Mouse (Mus musculus): ENCODE data around the gene Slc44a4. TPM values are rescaled to one million over a fixed set of nuclear protein-coding genes. Genes with fewer than 3 reads are reported as not detected.
A peak's percentile ranks its signal among the peaks of the same experiment; 100 is the strongest.

Slc44a4 gene
- polyA plus RNA-seq, 1 experiment from 2014 or later, result 0.69 TPM

DNA sequence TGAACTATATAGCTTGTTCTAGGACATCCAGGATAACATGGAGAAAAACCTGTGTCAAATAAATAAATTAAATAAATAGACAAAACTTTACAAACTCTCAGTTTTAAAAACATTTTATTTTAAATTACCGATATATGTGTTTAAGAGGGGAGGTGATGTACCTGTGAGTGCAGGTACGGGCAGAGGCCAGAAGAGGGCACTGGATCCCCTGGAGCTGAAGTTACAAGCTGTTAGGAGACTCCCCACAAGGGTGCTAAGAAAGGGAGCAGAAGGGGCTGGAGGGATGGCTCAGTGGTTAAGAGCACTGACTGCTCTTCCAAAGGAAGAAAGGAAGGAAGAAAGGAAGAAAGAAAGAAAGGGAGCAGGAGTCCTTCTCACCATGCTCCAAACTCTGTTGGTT, 22.9 kb upstream of the Slc44a4 start:
- WGBS, result 94% methylated on average over 2 of the region's 2 CpGs
- H3K36me3 ChIP-seq, result peaks cover 2% of the 10 kb centered on the region; the same call in 1 of the 2 replicates

DNA sequence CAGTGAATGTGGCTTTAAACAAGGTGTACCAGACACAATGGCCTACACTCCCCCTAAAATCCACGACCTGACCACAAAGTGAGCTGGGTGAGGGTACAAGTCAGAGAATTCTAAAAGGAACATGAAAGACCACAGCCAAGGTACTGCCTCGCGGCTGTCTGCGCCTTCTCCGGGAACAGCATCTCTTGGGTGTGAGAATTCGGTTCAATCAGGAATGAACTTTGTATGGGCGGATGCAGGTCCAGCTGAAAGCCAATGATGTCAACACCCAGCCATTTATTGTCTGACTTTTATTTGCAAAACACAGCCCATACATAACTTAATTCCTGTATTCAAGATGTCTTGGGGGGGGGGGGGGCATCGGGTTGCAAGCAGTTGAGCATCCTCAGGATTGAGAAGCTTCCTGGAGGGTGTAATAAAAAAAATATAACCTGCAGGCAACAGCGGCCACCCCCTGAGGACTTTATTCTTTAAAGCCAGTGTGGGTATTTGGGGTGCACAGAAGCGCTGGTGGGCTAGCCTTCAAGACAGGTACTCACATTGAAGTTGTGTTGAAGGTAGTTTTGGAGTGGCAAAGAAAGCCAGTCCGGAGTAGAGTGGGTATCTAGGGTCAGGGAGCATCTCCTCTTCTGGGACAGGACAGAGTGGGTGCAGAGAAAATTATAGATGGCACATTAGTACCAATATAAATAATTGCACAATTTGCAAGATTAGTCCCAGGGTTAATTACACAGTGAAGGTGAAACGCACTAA, 21.0 kb upstream of the Slc44a4 start:
- WGBS, result 74% methylated on average over 12 of the region's 12 CpGs
- Histone ChIP-seq H3K9me3 (replicated peaks) (no peaks in the 10 kb centered on the region), H3K27ac (replicated peaks) (peak overlapping the region; percentile 91), H3K27me3 (no peaks in the 10 kb centered on the region), H3K36me3 (peaks cover 4% of the 10 kb centered on the region; the same call in 1 of the 2 replicates), H3K9ac (peak overlapping the region; percentile 35; the same call in 1 of the 2 replicates), H3K4me3 (replicated peaks) (peak overlapping the region; percentile 71), H3K4me2 (replicated peaks) (peak overlapping the region; percentile 87), H3K4me1 (peaks cover 30% of the 10 kb centered on the region)
- no peak for ATAC-seq (ENCODE audit: insufficient number of reproducible peaks, low FRiP score, low TSS enrichment, low read depth)

More for the DNA sequence above, 22.9 kb upstream of the Slc44a4 start:
- no peaks in the 10 kb centered on the region for H3K9me3 ChIP-seq (replicated peaks)
- H3K9ac ChIP-seq, result no peak overlapping the region
- H3K4me1 ChIP-seq, result peaks cover 16% of the 10 kb centered on the region
- no peak for ATAC-seq (ENCODE audit: insufficient number of reproducible peaks, low FRiP score, low TSS enrichment, low read depth)
- no peak overlapping the region for H3K4me2 ChIP-seq (replicated peaks)
- H3K4me3 ChIP-seq (replicated peaks), result no peak overlapping the region
- no peaks in the 10 kb centered on the region for H3K27me3 ChIP-seq
- no peak overlapping the region for H3K27ac ChIP-seq (replicated peaks)

DNA sequence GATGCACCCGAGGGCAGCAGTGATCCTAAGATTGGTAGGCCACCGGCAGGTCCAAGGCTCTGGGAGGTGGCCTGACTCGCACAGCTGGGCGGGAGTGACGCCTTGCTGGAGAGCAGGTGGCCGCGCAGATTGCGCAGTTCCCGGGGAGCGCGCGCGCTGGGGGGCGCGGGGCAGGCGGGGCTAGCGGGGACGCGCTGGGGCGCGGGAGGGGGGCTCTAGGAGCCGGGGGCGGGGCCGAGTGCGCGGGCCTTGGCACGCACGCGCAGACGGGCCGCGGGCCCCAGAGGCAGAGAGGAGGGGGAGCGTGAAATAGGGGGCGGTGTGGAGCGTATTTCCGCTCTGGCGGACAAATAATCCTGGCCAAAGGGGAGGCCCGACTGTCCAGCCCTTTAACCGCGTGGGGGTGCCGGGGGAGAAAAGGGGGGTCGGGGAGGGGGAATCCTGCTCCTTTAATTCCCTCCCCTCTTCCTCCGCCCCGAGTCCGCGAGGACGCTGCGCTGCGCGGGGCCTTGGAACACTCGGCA, 20.1 kb upstream of the Slc44a4 start:
- Histone ChIP-seq H3K27ac (replicated peaks) (peak overlapping the region; percentile 91), H3K27me3 (no peaks in the 10 kb centered on the region), H3K9me3 (replicated peaks) (no peaks in the 10 kb centered on the region), H3K4me3 (replicated peaks) (peak overlapping the region; percentile 71), H3K36me3 (peaks cover 4% of the 10 kb centered on the region; the same call in 1 of the 2 replicates), H3K4me2 (replicated peaks) (peak overlapping the region; percentile 87), H3K9ac (peak overlapping the region; percentile 67), H3K4me1 (peaks cover 30% of the 10 kb centered on the region)
- WGBS, result 0% methylated on average over 29 of the region's 51 CpGs
- peak; percentile 90 for ATAC-seq (ENCODE audit: insufficient number of reproducible peaks, low FRiP score, low TSS enrichment, low read depth)

DNA sequence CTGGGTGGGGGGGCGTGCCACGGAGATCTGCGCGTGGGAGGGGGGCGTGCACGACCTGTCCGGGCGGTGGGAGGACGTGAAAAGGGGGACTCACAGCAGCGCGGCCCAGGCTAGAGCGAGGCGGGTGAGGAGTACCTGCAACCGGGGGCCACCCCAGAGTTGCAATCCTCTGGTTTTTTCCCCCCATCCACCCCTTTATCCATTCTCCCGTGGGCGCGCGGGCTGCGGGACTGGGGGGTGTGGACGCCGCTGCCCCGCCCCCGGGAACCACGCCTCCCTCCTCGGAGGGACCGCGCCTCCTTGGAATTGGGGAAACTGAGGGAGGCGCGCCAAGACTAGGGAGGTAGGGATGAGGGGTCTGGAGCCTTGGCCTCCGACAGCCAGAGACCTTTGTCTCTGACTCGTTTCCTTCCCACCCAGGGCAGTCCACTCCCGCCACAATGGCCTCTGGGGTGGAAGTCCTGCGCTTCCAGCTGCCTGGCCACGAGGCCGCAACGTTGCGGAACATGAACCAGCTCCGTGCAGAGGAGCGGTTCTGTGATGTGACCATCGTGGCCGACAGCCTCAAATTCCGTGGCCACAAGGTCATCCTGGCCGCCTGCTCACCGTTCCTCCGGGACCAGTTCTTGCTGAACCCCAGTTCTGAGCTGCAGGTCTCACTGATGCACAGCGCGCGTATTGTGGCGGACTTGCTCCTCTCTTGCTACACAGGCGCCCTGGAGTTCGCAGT, 19.3 kb upstream of the Slc44a4 start:
- Histone ChIP-seq H3K4me1 (peaks cover 30% of the 10 kb centered on the region), H3K4me2 (replicated peaks) (peak overlapping the region; percentile 87), H3K36me3 (peaks cover 4% of the 10 kb centered on the region; the same call in 1 of the 2 replicates), H3K9me3 (replicated peaks) (no peaks in the 10 kb centered on the region), H3K9ac (peak overlapping the region; percentile 67), H3K4me3 (replicated peaks) (peak overlapping the region; percentile 71), H3K27me3 (no peaks in the 10 kb centered on the region), H3K27ac (replicated peaks) (peak overlapping the region; percentile 91)
- WGBS, result 6% methylated on average over 50 of the region's 51 CpGs
- ATAC-seq (ENCODE audit: insufficient number of reproducible peaks, low FRiP score, low TSS enrichment, low read depth), result peak; percentile 8

DNA sequence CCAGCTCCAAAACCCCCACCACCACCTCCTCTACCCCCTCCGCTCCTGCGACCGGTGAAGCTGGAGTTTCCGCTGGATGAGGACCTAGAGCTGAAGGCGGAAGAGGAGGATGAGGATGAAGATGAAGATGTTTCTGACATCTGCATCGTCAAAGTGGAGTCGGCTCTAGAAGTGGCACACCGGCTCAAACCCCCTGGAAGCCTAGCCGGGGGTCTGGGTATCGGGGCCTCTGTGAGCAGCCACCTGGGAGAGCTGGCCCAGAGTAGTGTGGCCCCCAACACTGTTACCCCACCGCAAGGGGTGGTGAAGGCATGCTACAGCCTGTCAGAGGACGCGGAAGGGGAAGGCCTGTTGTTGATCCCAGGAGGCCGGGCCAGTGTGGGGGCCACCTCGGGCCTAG, 18.5 kb upstream of the Slc44a4 start:
- H3K27me3 ChIP-seq, result no peaks in the 10 kb centered on the region
- H3K4me2 ChIP-seq (replicated peaks), result peak overlapping the region; percentile 87
- peaks cover 30% of the 10 kb centered on the region for H3K4me1 ChIP-seq
- 89% methylated on average over 15 of the region's 15 CpGs for WGBS
- ATAC-seq (ENCODE audit: insufficient number of reproducible peaks, low FRiP score, low TSS enrichment, low read depth), result no peak
- H3K9me3 ChIP-seq (replicated peaks), result no peaks in the 10 kb centered on the region
- H3K36me3 ChIP-seq, result peaks cover 4% of the 10 kb centered on the region; the same call in 1 of the 2 replicates
- H3K4me3 ChIP-seq (replicated peaks), result peak overlapping the region; percentile 71
- H3K9ac ChIP-seq, result peak overlapping the region; percentile 67; the same call in 1 of the 2 replicates
- peak overlapping the region; percentile 91; the same call in 1 of the 2 replicates for H3K27ac ChIP-seq (replicated peaks)

DNA sequence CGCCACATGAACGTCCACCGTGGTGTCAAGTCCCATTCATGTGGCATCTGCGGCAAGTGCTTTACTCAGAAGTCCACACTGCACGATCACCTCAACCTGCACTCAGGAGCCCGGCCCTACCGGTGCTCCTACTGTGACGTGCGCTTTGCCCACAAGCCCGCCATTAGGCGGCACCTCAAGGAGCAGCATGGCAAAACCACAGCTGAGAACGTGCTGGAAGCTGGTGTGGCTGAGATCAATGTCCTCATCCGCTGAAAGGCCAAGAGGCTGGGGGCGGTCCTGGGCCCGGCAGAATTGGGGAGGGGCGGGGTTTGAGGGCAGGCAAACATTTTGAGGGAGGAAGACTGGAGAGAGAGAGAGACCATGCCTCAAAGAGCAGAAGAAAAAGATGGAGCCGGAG, 17.9 kb upstream of the Slc44a4 start:
- Histone ChIP-seq H3K4me1 (peaks cover 30% of the 10 kb centered on the region), H3K9me3 (replicated peaks) (no peaks in the 10 kb centered on the region), H3K9ac (no peak overlapping the region), H3K27me3 (no peaks in the 10 kb centered on the region), H3K4me2 (replicated peaks) (0 out of 2 replicates have a peak overlapping the region, but pooled peaks have one; percentile 15), H3K36me3 (peaks cover 8% of the 10 kb centered on the region; the same call in 1 of the 2 replicates), H3K27ac (replicated peaks) (no peak overlapping the region; the same call in 1 of the 2 replicates), H3K4me3 (replicated peaks) (no peak overlapping the region)
- 79% methylated on average over 17 of the region's 17 CpGs for WGBS
- ATAC-seq (ENCODE audit: insufficient number of reproducible peaks, low FRiP score, low TSS enrichment, low read depth), result no peak

DNA sequence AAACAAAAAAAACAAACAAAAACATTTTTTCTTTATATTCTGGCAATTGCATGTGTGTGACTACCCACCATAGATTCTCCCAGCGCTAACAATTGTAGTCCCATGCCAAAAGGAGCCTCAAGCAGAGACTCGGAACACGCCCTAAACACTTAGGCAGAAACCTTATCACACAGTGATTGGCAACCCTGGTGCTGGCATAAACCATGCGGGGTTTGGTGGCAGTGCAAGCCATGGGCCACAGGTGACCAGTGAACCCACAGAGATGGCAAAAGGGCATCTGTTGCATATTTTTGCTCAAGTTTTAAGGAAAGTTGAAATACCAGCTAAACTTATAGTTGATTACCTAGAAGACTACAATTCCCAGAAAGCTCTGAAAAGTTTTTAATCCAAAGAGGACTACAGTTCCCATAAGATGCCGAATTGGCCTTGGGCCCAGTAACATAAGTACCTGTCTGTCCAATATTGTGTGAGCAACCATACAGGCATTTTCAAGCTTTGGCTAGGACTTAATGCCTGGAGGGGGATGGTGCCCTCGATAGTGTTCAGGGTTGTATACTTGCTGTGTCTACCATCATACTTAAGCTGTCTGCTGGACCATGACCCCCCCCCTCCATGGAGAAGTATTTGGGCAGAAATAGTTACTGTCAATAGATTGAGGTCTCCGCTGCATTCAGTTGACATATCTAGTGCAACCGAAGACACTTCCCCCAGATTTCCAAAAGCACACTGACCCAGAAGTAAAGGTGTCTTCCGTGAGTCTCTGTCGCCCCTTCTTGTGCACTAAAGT, 16.7 kb upstream of the Slc44a4 start:
- peak overlapping the region; percentile 97 for H3K27ac ChIP-seq (replicated peaks)
- WGBS, result 13% methylated on average over 10 of the region's 10 CpGs
- H3K27me3 ChIP-seq, result no peaks in the 10 kb centered on the region
- H3K4me2 ChIP-seq (replicated peaks), result peak overlapping the region; percentile 70
- H3K4me1 ChIP-seq, result peaks cover 30% of the 10 kb centered on the region
- H3K9me3 ChIP-seq (replicated peaks), result no peaks in the 10 kb centered on the region
- peak overlapping the region; percentile 90 for H3K9ac ChIP-seq
- peaks cover 16% of the 10 kb centered on the region for H3K36me3 ChIP-seq
- ATAC-seq (ENCODE audit: insufficient number of reproducible peaks, low FRiP score, low TSS enrichment, low read depth), result no peak
- peak overlapping the region; percentile 85 for H3K4me3 ChIP-seq (replicated peaks)

DNA sequence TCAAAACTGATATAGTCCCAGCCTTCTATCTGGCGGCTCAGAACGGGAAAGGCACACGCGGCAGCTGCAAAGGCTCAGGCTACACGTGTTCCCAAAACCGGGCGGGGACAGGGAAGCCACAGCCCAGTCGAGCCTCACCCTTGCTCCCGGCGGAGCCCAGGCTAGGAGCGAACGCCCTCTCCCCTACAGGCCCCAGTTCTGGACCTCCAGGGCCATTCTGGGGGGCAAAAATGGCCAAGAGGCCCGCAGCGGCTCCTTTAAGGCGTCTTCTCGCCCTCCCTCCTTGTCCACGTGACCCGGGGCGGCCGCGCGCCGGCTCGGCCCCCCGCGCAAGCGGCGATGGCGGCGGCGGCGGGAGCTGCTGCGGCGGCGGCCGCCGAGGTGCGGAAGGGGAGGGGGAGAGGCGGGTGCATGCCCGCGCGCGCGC, 16.1 kb upstream of the Slc44a4 start, which contains the start of the genes C2 and Ehmt2:
Gene C2 (minus strand): TSS at position 106 of the 427 bp plus-strand sequence.
Gene Ehmt2 (plus strand): TSS at position 310 of the 427 bp plus-strand sequence.
- Histone ChIP-seq H3K27ac (replicated peaks) (peak within 1 kb of the TSS; percentile 97), H3K36me3 (peaks cover 22% of the 10 kb centered on the region), H3K4me1 (peaks cover 30% of the 10 kb centered on the region), H3K4me2 (replicated peaks) (peak within 1 kb of the TSS; percentile 70), H3K9me3 (replicated peaks) (no peaks in the 10 kb centered on the region), H3K27me3 (no peaks in the 10 kb centered on the region), H3K4me3 (replicated peaks) (peak within 1 kb of the TSS; percentile 85), H3K9ac (peak within 1 kb of the TSS; percentile 90)
- ATAC-seq (ENCODE audit: insufficient number of reproducible peaks, low FRiP score, low TSS enrichment, low read depth), result peak; percentile 32
- WGBS, result 0% methylated on average over 43 of the region's 44 CpGs

DNA sequence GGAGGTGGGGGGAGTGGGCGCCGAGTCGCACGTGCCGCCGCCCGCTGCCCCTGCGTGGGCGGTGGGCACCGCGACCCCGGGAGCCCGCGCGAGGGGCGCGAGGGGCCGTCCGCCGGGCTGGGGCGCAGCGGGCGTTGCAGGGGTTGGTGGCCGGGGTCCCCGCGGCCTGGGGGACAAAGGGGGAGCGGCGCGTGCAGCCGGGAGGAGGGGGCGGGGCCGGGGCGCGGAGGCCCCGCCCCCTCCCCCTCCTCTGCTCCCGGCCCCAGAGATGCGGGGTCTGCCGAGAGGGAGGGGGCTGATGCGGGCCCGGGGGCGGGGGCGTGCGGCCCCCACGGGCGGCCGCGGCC, 15.6 kb upstream of the Slc44a4 start:
- ATAC-seq (ENCODE audit: insufficient number of reproducible peaks, low FRiP score, low TSS enrichment, low read depth), result no peak
- Histone ChIP-seq H3K4me1 (peaks cover 30% of the 10 kb centered on the region), H3K9ac (peak overlapping the region; percentile 90), H3K27me3 (no peaks in the 10 kb centered on the region), H3K4me3 (replicated peaks) (peak overlapping the region; percentile 85), H3K36me3 (peaks cover 27% of the 10 kb centered on the region), H3K9me3 (replicated peaks) (no peaks in the 10 kb centered on the region), H3K4me2 (replicated peaks) (peak overlapping the region; percentile 70), H3K27ac (replicated peaks) (peak overlapping the region; percentile 97)
- WGBS, result under 1% methylated on average over 20 of the region's 47 CpGs

DNA sequence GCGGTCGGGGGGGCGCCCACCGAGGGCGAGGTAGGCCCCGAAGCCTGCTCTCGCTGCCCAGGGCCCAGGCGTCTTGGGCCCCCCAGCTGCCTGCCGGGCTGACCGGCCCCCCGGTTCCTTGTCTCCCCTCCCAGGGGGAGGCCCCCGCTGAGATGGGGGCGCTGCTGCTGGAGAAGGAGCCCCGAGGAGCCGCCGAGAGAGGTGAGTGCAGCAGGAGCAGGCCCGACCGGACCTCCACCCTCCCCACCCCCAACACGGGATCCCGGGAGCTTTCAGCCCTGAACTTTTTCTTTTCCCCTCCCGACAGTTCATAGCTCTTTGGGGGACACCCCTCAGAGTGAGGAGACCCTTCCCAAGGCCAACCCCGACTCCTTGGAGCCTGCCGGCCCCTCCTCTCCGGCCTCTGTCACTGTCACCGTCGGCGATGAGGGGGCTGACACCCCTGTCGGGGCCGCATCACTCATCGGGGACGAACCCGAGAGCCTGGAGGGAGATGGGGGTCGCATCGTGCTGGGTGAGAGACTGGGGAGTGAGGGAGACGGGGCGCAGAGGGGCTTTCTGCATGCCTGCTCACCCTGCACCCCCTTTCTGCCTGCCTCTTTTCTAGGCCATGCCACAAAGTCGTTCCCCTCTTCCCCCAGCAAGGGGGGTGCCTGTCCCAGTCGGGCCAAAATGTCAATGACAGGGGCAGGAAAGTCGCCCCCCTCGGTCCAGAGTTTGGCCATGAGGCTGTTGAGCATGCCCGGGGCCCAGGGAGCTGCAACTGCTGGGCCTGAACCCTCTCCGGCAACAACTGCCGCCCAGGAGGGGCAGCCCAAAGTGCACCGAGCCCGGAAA, 15.0 kb upstream of the Slc44a4 start:
- Histone ChIP-seq H3K27me3 (no peaks in the 10 kb centered on the region), H3K4me2 (replicated peaks) (peak overlapping the region; percentile 70), H3K9ac (peak overlapping the region; percentile 90), H3K36me3 (peaks cover 33% of the 10 kb centered on the region), H3K9me3 (replicated peaks) (no peaks in the 10 kb centered on the region), H3K4me1 (peaks cover 30% of the 10 kb centered on the region), H3K27ac (replicated peaks) (peak overlapping the region; percentile 97), H3K4me3 (replicated peaks) (peak overlapping the region; percentile 85)
- under 1% methylated on average over 37 of the region's 45 CpGs for WGBS
- ATAC-seq (ENCODE audit: insufficient number of reproducible peaks, low FRiP score, low TSS enrichment, low read depth), result no peak
